Mouse (Mus musculus) thymus, adult 2 months (tissue): ENCODE data around the gene Lfng.

ENCODE experiments used
- CTCF ChIP-seq: fragments of 200-500 bp; IDR thresholded peaks from 2 replicates; pipeline ENCODE4 v1.5.1; 2012; ENCODE audit warnings: mild to moderate bottlenecking, control low read depth, low read length, moderate library complexity, borderline replicate concordance; ENCODE audit not compliant: control insufficient read depth, poor library complexity, insufficient read depth; ENCODE audit errors: extremely low read depth
- POLR2A ChIP-seq: fragments of 200-500 bp; IDR thresholded peaks from 2 replicates; pipeline ENCODE4 v1.6.1; 2012; ENCODE audit warnings: mild to moderate bottlenecking, low read length, control low read depth, moderate library complexity; ENCODE audit not compliant: control insufficient read depth, poor library complexity, insufficient read depth; ENCODE audit errors: extremely low read depth

DNA sequence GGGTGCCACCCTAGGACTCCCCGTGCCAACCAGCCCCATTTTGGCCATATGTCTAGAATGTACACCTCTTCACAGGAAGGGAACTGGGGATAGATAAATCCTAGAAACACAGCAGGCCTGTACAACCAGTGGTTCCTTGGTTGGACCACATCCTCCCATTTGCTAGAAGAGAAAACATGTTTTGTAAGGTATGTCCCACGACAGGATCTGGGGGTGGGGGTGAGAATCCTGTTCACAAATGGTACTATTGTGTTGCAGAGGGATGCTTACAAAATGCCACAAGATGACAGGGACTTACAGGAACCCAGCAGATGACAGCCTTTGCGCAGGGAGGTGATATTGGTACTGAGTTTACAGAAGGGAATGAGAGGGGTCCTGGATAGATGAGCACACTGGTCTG, 30.9 kb downstream of the Lfng start:
- TF ChIP-seq POLR2A: no peak
- no peak for TF ChIP-seq CTCF
